Mouse (Mus musculus): ENCODE measurements at regions not wholly inside any gene's neighbourhood (a gene's known extent, or its start where the extent isn't known, plus 50 kb on each side); places are given as distances from the start of the nearest gene placed in this dataset.
"Not testable (repeated sequence)": the region's sequence is repeated elsewhere in the genome, so short reads cannot be mapped to it uniquely, and the experiment has no call there.

DNA sequence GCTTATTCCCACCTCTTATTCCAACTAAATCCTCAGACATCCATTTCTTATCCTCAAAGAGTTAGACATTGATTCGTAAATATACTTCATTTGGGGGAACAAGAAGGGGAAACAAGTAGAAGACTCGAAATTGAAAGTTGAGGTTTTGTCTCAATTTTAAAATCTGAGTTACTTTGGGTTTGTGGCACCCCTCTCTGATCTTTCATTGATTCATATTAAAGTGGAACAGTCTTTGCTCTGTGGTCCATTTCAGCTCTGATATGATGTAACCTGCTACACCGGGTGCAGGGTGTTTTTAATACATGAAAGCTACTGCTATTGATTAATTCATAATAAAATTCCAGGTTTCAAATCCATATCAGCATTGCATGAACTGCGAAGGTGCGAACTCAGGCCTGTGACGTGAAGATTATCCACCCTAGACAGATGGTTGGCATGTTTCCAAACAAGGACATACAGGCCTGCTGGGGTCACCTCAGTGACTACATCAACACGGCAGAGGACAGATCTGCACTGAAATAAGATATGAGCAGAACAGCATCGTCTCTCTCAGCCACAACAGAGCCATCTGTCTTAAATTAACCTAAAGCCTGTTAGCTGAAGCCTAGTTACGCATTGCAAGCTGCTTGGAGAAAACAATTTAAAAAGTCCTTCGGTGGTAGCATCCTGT is 101.5 kb upstream of the Prlr start:
- no peak overlapping the region for H3K9ac ChIP-seq (ENCODE audit: low read length)
- H3K4me3 ChIP-seq (ENCODE audit: low read depth, low read length) = no peak overlapping the region
- H3K4me2 ChIP-seq (ENCODE audit: low read depth, low read length, severe bottlenecking) = no peak overlapping the region
- no peaks in the 10 kb centered on the region for H3K36me3 ChIP-seq (ENCODE audit: control insufficient read depth, insufficient read depth, low read length)
- H3K27me3 ChIP-seq (ENCODE audit: control insufficient read depth, insufficient read depth, low read length) = no peaks in the 10 kb centered on the region
- WGBS = 68% methylated on average over 10 of the region's 10 CpGs
- no peaks in the 10 kb centered on the region for H3K9me3 ChIP-seq (ENCODE audit: control insufficient read depth, low read length)
- DNase-seq (ENCODE audit: low spot score) (no peak), ATAC-seq (replicated peaks; ENCODE audit: low FRiP score) (no peak)
- H3K27ac ChIP-seq (ENCODE audit: low read depth, low read length) = no peak overlapping the region
- H3K4me1 ChIP-seq (replicated peaks; ENCODE audit: control insufficient read depth, insufficient read depth, low read length) = no peaks in the 10 kb centered on the region

DNA sequence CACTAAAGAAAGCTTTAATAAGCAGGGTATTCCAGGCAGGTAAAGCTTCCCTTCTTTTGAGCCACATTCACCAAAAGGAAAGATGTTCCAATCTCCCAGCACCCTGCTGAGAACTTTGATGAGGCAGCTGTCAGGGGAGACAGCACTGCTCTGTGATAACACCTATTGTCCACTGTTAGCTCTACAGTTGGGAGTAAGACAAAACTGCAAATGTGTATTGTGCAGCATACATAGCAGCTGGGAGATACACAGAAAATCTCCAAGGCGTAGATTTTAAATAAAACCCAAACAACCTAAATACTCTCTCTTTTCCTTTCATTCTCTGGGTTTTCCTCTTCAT is 101.0 kb upstream of the Prlr start:
- 81% methylated on average over 1 of the region's 1 CpGs for WGBS
- Histone ChIP-seq H3K9ac (ENCODE audit: low read length) (no peak overlapping the region), H3K27ac (ENCODE audit: low read depth, low read length) (no peak overlapping the region), H3K9me3 (ENCODE audit: control insufficient read depth, low read length) (no peaks in the 10 kb centered on the region), H3K4me1 (replicated peaks; ENCODE audit: control insufficient read depth, insufficient read depth, low read length) (no peaks in the 10 kb centered on the region), H3K4me2 (ENCODE audit: low read depth, low read length, severe bottlenecking) (no peak overlapping the region), H3K4me3 (ENCODE audit: low read depth, low read length) (no peak overlapping the region), H3K27me3 (ENCODE audit: control insufficient read depth, insufficient read depth, low read length) (no peaks in the 10 kb centered on the region), H3K36me3 (ENCODE audit: control insufficient read depth, insufficient read depth, low read length) (no peaks in the 10 kb centered on the region)
- DNase-seq (ENCODE audit: low spot score) (no peak), ATAC-seq (replicated peaks; ENCODE audit: low FRiP score) (no peak)

DNA sequence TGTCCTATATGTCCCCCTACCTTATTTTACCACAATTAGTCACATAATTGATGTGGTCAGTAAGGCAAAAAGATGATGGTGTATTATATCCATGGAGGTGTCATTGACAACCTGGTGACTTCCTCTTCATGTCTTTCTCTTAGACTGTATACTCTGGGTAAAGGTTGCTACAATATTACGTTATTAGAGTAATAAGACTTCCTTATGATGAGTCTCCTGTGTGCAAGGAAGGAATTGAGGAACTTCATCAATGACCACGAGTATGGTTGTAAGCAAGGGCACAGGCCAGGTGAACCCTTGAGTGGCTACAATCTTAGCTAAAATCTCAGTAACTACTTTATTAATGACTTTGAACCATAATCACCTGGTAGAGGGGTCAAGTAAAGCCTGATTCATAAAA is 98.6 kb upstream of the Prlr start:
- Histone ChIP-seq H3K4me3 (ENCODE audit: low read depth, low read length) (no peak overlapping the region), H3K9me3 (ENCODE audit: control insufficient read depth, low read length) (no peaks in the 10 kb centered on the region), H3K27ac (ENCODE audit: low read depth, low read length) (no peak overlapping the region), H3K9ac (ENCODE audit: low read length) (no peak overlapping the region), H3K4me1 (replicated peaks; ENCODE audit: control insufficient read depth, insufficient read depth, low read length) (no peaks in the 10 kb centered on the region), H3K36me3 (ENCODE audit: control insufficient read depth, insufficient read depth, low read length) (no peaks in the 10 kb centered on the region), H3K27me3 (ENCODE audit: control insufficient read depth, insufficient read depth, low read length) (no peaks in the 10 kb centered on the region), H3K4me2 (ENCODE audit: low read depth, low read length, severe bottlenecking) (no peak overlapping the region)
- no peak for ATAC-seq (replicated peaks; ENCODE audit: low FRiP score)
- no peak for DNase-seq (ENCODE audit: low spot score)
- WGBS = 79% methylated on average over 2 of the region's 2 CpGs

DNA sequence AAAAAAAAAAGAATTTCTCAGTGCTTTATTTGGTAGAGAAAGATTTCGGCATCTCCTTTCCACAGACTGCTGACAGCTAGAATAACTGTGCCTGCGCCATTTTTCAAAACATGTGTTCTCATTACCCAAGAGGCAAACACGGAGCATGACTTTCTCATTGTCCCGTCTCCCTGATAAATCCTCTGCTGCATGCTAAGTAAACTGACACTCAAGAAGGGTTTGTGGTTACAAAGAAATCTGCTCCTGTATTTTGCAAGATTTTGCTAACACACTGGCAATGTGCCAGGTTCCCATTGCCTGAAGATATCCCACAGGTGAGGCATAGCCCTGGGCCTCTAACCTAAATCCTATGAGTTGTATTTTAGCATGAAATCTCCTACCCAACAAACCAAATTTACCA is 97.5 kb upstream of the Prlr start:
- no peak for ATAC-seq (replicated peaks; ENCODE audit: low FRiP score)
- Histone ChIP-seq H3K36me3 (ENCODE audit: control insufficient read depth, insufficient read depth, low read length) (no peaks in the 10 kb centered on the region), H3K4me1 (replicated peaks; ENCODE audit: control insufficient read depth, insufficient read depth, low read length) (no peaks in the 10 kb centered on the region), H3K4me3 (ENCODE audit: low read depth, low read length) (no peak overlapping the region), H3K27me3 (ENCODE audit: control insufficient read depth, insufficient read depth, low read length) (no peaks in the 10 kb centered on the region), H3K4me2 (ENCODE audit: low read depth, low read length, severe bottlenecking) (no peak overlapping the region), H3K27ac (ENCODE audit: low read depth, low read length) (no peak overlapping the region), H3K9me3 (ENCODE audit: control insufficient read depth, low read length) (no peaks in the 10 kb centered on the region), H3K9ac (ENCODE audit: low read length) (no peak overlapping the region)
- 94% methylated on average over 4 of the region's 4 CpGs for WGBS
- no peak for DNase-seq (ENCODE audit: low spot score)

DNA sequence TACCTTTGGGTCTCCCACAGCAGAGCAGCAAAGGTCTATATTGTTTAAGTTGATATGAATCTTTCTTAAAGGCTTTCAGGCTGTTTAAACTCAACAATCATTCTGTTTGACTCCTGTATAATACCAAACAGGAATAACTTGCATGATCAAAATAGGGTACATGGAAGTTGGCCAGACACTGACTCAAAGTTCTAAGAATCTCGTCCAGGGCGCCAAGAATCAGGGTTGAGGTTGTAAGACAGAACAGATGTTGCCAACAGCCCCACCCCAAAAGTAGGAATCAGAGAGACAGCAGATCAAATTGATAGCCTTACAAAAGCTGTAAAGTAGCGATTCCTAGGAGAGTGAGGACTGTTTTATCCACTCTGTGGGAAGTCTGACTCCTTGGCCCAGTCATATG is 88.3 kb upstream of the Prlr start:
- 82% methylated on average over 3 of the region's 3 CpGs for WGBS
- no peaks in the 10 kb centered on the region for H3K4me1 ChIP-seq (replicated peaks; ENCODE audit: control insufficient read depth, insufficient read depth, low read length)
- H3K4me2 ChIP-seq (ENCODE audit: low read depth, low read length, severe bottlenecking) = no peak overlapping the region
- no peaks in the 10 kb centered on the region for H3K27me3 ChIP-seq (ENCODE audit: control insufficient read depth, insufficient read depth, low read length)
- H3K4me3 ChIP-seq (ENCODE audit: low read depth, low read length) = no peak overlapping the region
- H3K9ac ChIP-seq (ENCODE audit: low read length) = no peak overlapping the region
- H3K9me3 ChIP-seq (ENCODE audit: control insufficient read depth, low read length) = no peaks in the 10 kb centered on the region
- no peak for DNase-seq (ENCODE audit: low spot score)
- H3K27ac ChIP-seq (ENCODE audit: low read depth, low read length) = no peak overlapping the region
- ATAC-seq (replicated peaks; ENCODE audit: low FRiP score) = no peak
- no peaks in the 10 kb centered on the region for H3K36me3 ChIP-seq (ENCODE audit: control insufficient read depth, insufficient read depth, low read length)

DNA sequence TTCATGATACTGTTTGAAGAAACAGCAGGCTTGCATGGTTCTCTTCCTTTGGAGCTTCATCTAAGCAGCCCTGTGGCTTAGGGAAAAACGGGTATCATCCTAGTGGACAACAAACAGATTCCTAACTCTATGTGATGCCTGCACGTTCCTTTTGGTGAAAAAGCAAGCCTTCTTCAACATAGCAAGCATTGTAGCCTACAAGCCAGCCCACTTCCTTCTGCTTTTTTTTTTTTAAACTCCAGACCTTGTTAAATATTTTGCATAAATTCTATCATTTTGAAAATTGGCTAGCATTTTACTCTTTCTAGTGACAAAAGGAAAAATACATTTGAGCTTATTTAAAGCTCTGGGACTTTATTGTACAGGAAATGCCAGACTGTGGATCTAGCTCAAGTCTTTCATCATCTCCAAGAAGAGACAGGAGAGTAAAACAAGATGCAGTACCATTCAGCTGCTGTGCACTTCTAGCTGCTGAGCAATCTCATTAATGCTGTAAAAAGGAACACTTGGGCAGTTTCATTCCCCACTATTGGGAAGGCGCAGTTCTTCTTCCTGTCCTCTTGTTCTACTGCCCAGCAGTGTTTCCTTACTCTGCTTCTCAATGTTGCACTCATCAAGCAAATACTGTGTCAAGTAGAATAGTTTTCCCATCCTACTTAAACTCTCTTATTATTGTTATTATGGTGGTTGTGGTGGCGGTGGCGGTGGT is 86.5 kb upstream of the Prlr start:
- 89% methylated on average over 5 of the region's 5 CpGs for WGBS
- H3K9ac ChIP-seq (ENCODE audit: low read length) = no peak overlapping the region
- H3K4me1 ChIP-seq (replicated peaks; ENCODE audit: control insufficient read depth, insufficient read depth, low read length) = no peaks in the 10 kb centered on the region
- H3K27ac ChIP-seq (ENCODE audit: low read depth, low read length) = no peak overlapping the region
- no peaks in the 10 kb centered on the region for H3K36me3 ChIP-seq (ENCODE audit: control insufficient read depth, insufficient read depth, low read length)
- ATAC-seq (replicated peaks; ENCODE audit: low FRiP score) (no peak), DNase-seq (ENCODE audit: low spot score) (no peak)
- no peaks in the 10 kb centered on the region for H3K9me3 ChIP-seq (ENCODE audit: control insufficient read depth, low read length)
- no peaks in the 10 kb centered on the region for H3K27me3 ChIP-seq (ENCODE audit: control insufficient read depth, insufficient read depth, low read length)
- no peak overlapping the region for H3K4me2 ChIP-seq (ENCODE audit: low read depth, low read length, severe bottlenecking)
- H3K4me3 ChIP-seq (ENCODE audit: low read depth, low read length) = no peak overlapping the region

DNA sequence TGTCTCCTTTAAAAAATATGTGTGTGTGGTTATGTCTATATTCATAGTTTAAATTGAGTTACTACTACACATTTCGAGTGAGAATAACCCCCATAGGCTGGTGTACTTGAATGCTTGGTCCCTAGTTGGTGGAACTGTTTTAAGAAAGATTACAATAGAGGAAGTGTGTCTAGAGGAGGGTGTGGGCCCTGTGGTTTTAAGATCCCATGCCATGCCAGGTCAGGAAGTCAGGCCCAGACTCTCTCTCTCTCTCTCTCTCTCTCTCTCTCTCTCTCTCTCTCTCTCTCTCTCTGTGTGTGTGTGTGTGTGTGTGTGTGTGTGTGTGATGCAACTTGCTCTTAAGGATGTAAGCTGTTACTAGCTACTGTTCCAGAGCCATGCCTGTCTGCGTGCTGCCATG is 73.7 kb upstream of the Prlr start:
- no peaks in the 10 kb centered on the region for H3K27me3 ChIP-seq (ENCODE audit: control insufficient read depth, insufficient read depth, low read length)
- no peak overlapping the region for H3K4me3 ChIP-seq (ENCODE audit: low read depth, low read length)
- WGBS = 91% methylated on average over 2 of the region's 2 CpGs
- no peak overlapping the region for H3K27ac ChIP-seq (ENCODE audit: low read depth, low read length)
- DNase-seq (ENCODE audit: low spot score) (no peak), ATAC-seq (replicated peaks; ENCODE audit: low FRiP score) (no peak)
- H3K9ac ChIP-seq (ENCODE audit: low read length) = no peak overlapping the region
- H3K36me3 ChIP-seq (ENCODE audit: control insufficient read depth, insufficient read depth, low read length) = no peaks in the 10 kb centered on the region
- no peaks in the 10 kb centered on the region for H3K4me1 ChIP-seq (replicated peaks; ENCODE audit: control insufficient read depth, insufficient read depth, low read length)
- H3K4me2 ChIP-seq (ENCODE audit: low read depth, low read length, severe bottlenecking) = no peak overlapping the region
- no peaks in the 10 kb centered on the region for H3K9me3 ChIP-seq (ENCODE audit: control insufficient read depth, low read length)

DNA sequence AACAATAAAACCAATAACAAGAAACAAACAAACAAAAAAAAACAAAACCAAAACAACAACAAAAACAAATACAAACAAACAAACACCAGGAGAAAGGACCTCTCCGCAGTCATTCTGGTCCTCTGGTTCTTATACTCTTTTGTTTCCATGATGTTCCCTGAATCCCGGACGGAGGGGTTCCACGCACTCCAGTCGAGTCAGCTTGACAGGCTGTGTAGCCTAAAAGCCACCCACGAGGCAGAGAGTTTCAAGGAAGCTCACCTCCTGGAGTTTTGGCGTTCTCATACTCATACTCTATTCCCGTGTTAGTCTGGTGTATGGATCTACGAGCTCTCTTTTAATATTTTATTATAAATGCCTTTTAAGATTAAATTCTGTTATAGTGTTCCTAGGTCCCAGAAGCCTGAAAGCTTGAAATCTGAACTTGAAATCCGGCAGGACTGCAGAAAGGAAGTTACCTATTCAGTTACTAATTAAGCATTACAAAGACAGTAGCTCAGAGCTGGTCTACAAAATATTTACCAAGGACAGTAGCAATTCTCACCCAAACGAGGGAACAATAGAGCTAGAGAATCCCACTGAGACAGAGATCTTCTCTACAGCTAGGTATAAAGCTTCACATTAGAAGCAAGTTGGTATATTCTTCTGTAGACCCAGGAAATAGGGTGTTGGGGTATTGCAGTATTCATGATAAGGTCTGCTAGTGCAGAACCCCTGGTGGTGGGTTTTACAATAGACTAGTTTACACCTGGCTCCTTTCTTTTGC is 71.6 kb upstream of the Prlr start:
- WGBS = 63% methylated on average over 11 of the region's 11 CpGs
- H3K36me3 ChIP-seq (ENCODE audit: control insufficient read depth, insufficient read depth, low read length); H3K9me3 ChIP-seq (ENCODE audit: control insufficient read depth, low read length); H3K9ac ChIP-seq (ENCODE audit: low read length); H3K27me3 ChIP-seq (ENCODE audit: control insufficient read depth, insufficient read depth, low read length); H3K4me1 ChIP-seq (replicated peaks; ENCODE audit: control insufficient read depth, insufficient read depth, low read length); H3K4me2 ChIP-seq (ENCODE audit: low read depth, low read length, severe bottlenecking); H3K27ac ChIP-seq (ENCODE audit: low read depth, low read length); ATAC-seq (replicated peaks; ENCODE audit: low FRiP score); DNase-seq (ENCODE audit: low spot score); H3K4me3 ChIP-seq (ENCODE audit: low read depth, low read length): not testable (repeated sequence)
